Mouse (Mus musculus) 416B (cell line): Measurements from ENCODE around the gene Resp18.
A peak's percentile ranks its signal among the peaks of the same experiment; 100 is the strongest.

Source experiments
- DNase-seq: peaks from one replicate; pipeline ENCODE4 v3.0.0; 2011; ENCODE audit warnings: low read depth

The Resp18 gene

DNA sequence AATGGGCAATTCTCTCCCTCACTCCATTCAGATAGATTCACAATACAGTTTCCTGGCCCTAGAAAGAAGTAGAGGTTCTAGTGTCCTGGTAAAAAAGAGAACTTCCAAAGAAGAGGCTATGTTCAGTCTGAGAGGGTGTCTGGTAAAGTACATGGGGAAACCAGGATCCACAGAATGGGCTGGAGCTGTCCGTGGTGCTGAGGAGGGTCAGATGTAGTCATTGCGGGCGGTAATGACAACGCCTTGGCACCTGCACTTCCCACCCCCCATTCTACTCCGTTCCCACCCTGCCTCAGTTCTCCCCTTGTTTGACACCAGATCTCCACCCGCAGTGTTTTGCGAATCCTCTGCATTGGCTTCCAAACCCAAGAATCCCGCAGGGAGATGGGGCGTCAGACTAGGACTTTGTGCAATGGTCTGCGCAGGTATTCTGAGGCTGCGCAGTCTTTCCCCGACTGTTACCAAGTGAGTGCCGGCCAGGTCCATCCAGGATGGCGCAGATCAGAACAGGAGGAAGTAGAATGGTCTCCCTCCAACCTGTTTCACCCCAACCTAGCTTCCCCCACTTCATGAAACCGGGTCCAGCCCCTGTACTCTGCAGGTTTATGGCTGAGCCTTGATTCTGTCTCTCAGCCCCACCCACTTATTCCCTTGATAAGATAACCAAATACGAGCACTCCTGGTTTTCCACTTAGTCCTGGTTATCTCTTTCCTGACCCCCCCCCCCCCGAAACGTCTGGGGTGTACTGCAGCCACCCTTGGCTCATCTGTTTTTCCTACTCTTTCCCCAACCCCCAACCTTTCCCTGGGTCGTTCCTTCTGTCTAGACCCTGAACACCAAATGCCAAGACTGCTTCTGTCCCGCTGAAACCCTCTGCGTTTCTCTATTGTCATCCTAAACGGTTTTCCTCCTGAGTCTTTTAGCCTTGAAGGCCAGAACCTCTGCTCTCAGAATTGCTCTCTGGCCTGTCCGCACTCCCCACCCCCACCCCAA, 723 bp downstream of the Resp18 start:
- peak; percentile 32 for DNase-seq

DNA sequence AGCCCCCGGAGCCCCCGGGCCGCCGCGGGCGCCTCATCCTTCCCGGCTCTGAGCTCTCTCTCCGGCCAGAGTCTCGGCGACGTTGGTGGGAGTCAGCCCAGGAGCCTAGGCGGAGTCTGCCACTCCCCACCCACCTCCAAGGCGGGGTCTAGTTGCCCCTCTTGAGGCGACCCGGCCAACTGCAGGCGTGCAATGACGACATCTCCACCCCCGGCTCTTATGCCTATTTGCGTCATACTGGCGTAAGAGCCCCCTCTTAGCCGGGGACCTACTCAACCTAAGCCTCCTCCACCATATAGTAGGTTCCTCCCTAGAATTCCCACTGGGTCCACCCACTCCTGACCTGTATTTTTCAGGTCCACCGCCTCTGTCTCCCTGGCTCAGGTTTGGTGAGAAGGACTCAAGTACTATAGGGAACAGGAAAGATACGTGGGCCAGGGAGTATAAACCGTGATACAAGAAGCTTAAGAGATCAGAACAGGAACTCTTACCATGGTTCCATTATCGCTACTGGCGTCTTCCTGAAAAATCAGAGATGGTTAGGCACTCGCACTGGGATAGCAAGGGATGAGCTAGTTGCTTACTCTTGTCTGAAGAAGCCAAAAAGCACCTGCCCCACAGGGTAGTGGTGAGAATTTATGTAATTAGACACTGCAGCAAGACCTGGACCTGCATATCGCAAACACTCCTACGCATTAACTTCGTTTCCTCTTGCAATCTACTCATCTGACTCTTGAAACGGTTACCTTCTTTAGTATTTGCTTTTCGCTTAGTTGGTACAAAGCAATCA, 13.9 kb downstream of the Resp18 start, which contains the start of gene Ptprn:
Gene Ptprn (minus strand): TSS at position 412 of the 790 bp plus-strand sequence.
- DNase-seq: no peak

DNA sequence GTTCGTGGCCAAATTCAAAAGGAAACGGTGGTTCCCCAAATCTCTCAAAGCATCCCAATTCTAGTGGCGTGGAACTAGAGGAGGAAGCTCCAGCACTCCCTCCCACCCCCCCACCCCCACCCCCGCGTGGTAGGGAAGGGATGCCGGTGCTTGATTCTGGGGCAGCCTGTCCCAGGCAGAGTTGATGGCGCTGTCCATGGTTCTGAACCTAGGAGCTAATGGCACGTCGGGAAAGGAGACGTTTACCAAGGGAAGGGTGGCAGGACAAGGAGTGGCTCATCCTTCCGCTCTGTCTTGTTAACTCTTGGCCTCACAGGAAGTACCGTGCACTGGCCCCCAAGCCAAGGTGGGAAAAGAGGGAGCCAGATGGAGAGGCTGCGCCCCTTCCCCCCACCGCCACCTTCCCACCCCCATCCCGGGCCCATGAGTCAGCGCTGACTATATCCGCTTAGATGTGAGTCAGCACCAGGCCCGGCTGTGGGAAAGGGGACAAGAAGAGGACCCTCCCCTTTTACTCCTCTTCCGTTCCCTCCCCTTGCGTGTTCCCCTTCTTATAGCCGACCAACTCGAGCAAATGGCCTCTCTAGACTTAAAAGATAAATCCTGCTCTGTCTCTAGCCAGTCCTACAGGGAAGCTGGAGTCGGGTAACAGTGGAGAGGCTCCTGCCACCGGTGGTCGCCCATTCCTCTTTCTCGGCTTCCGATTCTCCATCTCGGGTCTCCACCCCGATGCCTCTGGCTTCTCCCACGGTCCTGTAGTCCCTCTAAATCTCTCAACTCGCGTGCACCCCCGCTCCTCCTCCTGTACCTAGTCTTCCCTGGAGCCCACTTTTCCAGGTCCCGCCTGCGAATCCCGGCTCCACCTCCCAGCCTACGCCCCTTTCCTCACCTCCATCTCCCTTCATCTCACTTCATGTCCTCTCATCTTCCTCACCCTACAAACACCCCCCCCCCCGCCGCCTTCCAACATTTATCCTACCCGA, 15.0 kb downstream of the Resp18 start:
- DNase-seq: peak; percentile 59

DNA sequence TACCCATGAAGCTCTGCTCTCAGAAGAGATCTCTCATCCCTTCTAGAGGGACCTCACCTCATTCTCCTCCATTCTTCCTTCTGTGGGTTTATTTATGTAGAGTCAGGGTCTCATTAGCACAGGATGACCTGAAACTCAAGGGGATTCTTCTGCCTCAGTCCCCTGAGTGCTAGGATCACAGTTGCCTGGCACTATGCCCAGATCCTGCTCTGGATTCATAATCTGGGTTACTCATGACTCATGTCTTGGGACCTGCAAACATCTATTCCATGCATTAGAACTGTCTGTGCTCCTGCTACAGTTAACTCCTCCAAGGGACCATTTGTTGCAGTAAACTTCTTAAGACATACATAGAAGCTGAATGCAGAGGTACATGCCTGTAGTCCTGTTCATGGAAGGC, 16.9 kb downstream of the Resp18 start:
- DNase-seq: no peak

DNA sequence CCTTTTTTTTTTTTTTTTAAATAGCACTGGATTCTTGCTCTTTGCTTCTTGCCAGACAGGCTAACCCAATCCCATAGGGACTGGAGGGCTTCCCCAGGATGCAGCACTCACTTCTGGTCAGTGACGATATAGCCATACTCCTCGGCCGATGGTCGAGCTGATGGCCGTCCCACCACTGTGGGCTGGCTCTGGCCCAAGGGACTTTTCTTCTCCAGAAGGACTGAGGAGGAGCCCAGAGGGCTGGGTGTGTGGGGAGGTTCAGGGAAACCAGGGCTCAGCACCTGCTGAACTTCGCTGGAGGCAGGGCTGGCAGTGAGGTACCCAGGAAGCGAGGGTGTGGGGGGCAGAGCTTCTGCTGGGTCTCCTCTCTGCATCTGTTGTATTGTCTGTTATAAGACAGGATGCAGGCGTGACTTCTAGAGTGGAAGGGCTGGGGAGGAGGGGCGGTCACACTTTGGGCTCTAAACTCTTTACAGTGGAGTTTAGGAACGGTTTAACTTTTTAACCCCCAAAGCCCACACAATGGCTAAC, 22.6 kb downstream of the Resp18 start:
- DNase-seq: no peak

DNA sequence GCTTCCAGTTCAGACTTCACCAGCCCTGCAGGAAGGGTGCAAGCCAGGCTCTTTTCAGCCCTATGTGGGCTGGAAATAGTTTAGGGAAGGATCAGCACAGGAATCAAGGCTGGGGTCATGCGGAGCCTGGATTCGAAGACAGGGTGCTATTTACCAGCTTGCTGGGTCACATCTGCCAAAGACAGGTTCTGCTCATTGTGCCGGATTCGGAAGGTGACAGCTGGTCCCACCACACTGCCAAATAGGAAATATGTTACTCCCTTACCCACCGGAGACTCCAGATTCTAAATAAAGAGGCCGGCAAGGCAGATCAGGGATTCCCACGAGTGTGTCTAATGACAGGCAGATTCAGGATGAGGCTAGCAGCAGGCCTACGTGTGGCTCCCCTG, 23.6 kb downstream of the Resp18 start:
- DNase-seq: no peak

DNA sequence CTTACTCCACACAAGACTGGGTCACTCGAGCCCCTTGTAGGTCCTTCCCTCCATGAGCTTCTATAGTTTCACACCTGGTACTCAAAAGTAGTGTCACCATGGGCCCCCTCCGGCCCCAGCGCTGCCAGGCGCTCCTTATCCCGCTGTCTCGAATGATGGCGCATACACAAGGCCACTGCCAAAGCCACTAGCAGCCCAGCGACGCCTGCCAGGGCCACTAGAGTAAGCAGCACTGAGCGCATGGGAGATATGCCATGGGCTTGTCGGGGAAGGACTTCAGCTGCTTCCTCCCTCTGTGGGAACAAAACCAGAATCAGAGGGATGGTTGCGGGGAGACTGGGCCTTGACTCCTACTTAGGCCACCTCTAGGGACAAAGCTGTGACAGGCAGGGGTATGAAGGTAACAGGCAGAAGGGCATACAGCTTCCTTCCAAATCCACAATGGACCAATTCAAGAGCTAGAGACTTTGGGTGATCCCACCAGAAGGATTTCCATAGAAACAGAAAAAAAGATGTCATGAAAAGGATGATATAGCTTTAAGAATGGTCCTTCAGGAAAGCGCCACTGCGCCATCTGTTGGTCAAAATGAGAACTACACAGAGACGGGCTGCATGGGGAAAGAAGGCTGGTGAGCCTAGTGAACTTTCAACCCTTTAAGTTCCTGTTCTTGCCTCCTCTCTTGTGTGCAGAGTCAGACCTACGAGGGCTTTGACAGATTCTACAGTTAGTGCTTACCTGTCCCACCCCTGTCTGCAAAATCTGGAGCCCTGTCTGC, 24.2 kb downstream of the Resp18 start:
- peak; percentile 81 for DNase-seq

DNA sequence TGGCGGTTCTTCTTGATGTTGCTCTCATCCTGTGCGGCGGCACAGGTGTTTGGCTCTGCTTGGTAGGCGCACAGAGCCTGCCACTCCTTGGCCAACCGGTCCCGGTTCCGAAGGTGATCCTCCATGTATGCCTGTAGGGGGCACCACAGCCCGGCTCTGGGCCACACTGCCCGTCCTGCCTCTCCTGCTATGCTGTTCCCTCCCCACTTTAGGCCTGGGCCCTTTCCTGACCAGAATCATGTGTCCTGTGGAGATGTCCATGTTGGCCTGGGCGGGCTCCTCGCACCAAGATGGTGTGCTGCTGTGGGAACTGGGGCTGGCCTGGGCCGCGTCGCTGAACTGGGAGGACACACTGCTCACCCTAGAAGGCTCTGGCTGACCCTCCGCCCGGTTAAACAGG, 25.2 kb downstream of the Resp18 start:
- no peak for DNase-seq

DNA sequence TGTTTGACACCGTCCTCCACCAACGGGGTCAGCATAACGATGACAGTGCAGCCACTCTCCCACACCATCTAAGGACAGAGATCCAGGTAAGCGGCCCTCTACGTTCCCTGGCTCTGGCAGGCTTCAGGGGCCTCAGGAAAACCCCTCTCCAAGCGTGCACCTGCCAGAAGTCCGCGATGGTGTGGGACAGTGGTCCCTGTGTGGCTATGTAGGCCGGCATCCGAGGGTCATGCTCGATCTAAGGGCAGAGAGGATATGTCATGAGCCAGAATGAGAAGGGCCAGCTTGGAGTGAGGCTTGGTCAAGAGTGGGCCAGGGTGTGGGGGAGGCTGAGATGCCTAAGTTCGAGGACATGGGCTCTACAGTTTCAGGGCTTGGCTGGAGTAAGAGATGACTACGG, 25.9 kb downstream of the Resp18 start:
- DNase-seq: no peak

DNA sequence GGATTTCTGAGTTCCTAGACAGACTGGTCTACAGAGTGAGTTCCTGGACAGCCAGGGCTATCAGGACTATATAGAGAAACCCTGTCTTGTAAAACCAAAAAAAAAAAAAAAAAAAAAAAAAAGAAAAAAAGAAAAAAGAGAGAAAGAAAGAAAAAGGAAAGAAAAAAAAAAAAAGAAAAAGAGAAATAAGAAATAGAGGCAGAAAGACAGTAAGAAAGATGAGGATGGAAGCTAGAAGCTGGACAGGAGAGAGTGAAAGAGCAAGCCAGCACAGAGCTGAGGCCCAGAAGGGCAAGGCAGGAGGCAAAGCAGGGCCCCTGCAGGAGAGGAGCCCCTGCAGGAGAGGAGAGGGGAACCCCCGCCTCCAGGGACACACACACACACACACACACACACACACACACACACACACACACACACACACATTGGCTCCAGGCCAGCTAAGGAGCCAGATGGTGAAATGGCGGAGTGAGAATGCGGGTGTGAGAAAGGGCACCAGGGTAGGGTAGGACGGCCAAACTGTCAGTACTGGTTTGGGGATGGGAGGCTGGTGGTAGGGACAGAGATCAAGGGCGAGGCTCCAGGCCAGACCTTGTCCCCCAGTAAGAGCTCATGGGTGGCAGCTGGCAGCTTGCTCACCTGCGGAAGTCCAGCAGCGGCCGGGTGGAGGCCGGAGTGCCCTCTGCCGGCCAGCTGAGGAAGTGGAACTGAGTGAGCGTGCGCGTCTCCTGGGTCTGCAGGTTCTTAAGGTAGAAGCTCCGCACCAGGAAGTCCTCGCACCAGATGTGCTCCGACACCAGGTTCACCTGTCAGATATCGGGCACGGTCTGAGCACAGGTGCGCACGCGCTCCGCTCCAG, 26.9 kb downstream of the Resp18 start:
- peak; percentile 89 for DNase-seq

DNA sequence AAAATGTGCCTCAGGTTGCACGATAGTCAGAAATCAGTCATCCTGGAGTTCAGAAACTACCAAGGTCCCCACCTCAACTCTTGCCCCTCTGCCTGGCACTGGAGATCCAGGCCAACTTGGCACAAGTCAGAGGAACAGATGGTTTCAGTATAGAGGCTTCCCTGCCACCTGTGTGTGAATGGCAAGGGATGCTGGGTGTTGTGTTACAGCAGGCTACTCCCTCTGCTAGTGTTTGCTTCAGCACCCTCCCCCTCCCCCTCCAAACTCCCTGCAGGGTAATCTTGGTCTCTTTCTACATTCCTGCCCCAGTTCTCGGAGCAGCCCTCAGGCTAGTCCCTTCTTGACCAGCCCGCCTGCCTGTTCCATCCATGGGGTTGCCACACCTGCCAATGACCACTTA, 27.7 kb downstream of the Resp18 start:
- DNase-seq: no peak

DNA sequence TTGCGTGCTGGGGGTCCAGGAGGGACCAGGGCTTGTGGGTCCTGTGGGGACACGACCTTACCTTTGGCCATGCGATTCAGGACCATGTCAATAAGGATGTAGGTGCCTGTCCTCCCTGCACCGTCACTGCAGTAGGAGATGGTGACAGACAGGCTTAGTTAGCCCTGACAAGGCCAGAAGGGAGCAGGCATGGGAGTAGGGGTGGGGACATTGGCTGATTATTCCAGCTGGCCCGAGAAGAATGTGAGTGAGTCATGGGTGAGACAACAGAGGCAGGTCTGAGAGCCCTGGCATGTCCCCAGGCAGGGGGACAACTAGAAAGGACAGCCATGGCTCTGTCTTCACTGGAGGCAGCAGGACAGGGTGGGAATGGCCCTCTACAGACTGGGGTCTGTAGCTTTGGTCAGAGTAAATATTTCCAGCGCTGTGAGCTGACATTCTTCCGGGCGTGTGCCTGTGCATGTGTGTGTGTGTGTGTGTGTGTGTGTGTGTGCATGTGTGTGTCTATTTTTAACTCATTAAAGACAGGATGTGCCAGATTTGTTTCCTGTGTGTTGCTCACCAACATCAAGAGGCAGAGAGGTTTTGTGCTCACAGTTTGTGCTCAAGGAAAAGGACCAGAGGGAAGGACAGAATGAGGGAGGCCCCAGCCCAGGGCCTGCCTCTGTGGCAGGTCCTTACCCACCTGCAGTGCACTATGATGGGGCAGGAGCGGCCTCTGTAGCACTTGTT, 30.0 kb downstream of the Resp18 start:
- peak; percentile 43 for DNase-seq

DNA sequence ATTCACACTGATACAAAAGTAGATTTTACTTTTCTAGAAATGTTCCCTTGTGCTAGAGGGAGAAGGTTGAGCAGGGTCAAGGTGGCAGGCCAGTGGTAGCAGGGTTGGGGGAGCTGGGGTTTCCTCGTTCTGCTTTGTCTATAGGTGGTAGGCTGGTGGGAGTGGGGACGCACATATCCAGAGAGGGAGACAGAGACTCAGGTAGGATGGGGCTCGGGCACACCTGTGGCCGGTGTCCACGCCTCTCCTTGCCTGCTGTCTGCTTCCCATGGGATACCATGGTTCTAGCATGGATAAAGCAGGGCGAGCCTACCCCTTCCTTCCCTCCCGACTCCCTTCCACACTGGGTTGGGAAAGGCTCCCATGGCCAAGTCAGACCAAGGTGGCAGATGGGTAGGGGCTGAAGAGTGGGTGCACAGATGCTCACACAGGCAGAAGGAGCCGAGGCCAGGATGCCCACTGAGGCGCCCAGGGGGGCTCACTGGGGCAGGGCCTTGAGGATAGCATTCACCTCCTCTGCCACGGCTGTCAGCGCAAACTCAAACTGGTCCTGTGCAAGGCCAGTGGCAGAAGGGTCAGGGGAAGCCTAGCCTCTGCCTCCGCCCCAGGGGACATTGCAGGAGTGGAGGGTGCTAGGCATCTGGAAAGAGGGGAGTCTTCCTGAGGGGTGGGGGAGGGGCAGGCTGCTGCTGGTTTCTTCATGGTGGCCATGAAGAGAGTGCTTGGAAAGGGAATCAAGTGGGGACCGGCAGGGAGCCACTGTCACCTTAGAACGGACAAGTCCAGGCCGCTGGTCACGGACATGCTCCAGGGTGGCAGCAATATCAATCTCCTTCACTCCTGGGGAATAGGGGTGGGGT, 30.9 kb downstream of the Resp18 start:
- DNase-seq: no peak

DNA sequence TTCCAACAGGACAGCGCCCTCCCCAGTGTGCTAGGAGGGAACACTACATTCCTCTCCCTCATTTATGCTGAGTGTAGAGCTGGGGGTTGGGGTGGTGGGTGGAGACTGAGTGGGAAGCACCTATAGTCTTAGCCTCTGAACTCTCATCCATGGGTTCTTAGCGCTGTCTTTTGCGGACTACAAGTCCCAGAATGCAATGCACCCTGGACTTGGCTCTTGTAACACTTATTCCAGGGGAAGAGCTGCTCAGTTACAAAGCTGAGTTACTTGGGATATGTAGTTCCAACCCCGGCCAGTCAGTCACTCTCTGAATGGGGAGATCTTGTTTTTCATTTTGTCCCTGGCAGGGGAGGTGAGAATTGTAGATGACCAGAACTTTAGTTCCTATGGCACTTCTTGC, 33.4 kb downstream of the Resp18 start:
- DNase-seq: peak; percentile 68

DNA sequence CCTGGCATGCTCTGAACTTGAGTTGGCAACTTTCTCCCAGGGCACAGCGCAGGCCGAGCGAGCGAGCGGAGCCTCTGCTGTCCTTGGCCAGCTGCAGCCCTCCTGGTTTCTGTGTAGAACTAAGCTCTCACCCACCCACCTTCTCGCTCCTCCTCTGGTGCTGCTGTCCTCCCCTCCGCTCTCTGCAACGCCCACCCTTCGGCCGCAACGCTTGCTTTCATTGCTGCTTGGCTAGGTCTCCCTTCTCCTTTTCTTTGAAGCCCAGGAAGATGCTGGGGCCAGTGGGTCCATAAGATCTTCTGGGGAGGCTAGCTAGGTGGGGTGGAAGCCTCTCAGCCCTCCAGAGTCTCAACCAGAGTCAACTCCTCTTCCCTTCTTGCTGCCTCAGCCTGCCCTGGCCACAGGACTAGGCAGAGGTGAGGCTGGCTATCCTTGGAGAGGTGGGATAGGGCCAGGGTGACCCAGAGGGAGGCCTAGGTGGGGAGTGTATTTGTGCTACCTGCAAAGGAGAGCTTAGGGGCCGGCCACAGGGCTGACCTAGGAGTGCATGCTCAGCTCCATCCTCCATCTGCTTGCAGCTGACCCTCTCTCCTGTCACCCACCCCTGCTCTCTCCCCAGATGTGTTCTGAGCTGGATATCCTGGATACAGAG, 33.9 kb downstream of the Resp18 start:
- no peak for DNase-seq

DNA sequence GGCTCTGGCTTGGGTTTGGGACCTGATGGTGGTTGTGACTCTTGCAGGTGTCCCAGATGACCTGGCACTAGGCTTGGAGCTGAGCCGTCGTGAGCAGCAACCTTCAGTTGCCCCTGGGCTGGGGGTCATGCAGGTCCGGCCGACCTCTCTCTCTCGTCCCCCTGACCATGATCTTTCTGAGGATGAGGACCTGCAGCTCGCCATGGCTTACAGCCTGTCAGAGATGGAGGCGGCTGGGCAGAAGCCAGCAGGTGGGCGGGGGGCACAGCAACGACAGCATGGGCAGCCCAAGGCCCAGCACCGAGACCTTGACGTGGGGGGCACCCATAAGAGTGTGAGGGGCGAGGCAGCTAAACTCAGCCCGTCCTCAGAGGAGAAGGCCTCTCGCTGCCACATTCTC, 34.8 kb downstream of the Resp18 start:
- DNase-seq: no peak

DNA sequence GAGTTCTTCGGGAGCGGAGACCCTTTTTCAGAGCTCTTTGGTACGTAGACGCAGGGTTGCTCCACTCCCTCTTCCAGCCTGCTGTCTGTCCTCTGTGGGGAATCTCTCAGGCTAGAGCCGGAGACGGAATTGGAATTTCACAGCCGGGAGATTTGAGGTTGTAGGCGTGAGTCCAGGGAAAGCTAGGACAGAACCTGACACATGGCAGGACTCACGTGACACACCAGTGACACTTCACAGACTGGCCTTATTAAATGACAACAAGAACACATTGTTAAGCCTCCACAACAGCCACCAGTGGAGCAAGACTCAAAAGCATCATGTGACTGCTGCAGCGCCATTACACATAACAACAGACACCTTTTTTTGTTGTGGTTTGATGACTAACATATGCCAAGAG, 38.6 kb downstream of the Resp18 start:
- DNase-seq: no peak
